Mouse (Mus musculus): ENCODE measurements around the gene Rap2a.

The Rap2a gene

GRCm38 (mm10) chr14:120535924-120536323 is 57.7 kb downstream of the Rap2a start:
- DNase-seq (ENCODE audit: extremely low read depth, insufficient read length, low spot score) = no peak

DNA sequence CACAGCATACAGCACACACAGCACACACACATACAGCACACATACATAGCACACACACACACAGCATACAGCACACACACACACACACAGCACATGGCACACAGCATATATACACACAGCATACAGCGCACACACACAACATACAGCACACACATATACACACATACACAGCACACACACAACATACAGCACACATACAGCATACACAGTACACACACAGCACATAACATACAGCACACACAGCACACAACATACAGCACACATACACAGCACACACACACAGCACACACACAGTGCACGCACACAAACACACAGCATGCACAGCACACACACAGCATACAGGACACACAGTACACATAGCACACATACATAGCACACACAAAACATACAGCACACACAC is 60.9 kb downstream of the Rap2a start:
- DNase-seq (ENCODE audit: extremely low read depth, insufficient read length, low spot score) = no peak

- no peak for DNase-seq (ENCODE audit: extremely low read depth, insufficient read length, low spot score)
Observed at GRCm38 (mm10) chr14:120539626-120540025, 61.4 kb downstream of the Rap2a start.

DNA sequence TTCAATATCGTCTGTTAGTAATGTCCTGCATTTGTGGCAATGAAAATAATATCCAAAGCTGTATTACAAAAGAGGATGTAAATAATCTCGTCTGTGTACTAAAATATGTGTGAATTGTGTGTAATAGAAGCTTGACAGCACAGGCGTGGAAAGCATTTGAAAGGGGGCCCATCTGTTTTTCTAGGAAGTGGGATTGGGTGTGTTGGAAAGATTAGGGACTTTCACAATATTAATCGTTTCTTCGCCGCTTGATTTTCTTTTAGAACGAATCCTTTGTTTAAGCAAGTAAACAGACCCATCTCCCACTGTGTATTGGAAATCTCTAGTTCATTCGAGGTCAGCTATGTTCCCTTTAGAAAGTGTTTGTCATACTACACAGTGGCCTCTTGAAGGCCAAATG is 64.2 kb downstream of the Rap2a start:
- no peak for DNase-seq (ENCODE audit: extremely low read depth, insufficient read length, low spot score)

DNA sequence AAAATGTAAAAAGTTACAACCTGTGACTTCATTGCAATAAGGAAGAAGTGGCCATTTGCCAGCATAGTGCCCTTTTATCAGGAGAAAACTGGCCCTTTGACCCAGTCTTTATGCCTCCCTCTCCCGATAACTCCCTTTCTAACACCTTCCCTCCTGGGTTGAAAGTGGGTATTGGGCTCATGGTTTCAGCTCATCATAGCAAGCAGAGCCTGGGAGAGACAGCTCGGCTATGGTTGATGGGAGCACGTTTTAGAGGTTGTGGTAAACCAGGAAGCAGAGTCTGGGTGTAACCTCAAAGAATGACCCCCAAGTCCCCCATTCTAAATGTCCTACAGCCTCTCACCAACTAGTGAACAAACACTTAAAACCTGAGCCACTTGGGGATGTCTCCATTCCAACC is 64.7 kb downstream of the Rap2a start:
- DNase-seq (ENCODE audit: extremely low read depth, insufficient read length, low spot score) = no peak

DNA sequence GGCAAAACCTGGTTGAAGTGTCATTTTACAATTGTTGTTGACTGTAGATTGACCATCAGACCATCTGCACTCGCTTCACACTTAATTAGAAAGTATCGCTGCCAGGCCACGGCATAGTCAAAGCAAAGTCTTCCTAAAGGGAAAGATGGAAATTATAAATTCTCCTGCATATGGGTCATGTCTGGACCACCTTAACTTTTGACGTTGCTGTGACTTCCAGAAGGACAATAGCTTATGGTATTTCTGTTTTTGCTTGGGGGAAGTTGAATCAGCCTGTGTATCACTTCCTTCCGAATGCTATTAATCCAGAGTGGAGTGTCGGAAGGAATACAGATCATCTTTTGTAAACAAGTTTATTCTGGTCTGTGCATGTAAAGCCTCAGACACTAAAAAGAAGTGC is 65.6 kb downstream of the Rap2a start:
- no peak for DNase-seq (ENCODE audit: extremely low read depth, insufficient read length, low spot score)

DNA sequence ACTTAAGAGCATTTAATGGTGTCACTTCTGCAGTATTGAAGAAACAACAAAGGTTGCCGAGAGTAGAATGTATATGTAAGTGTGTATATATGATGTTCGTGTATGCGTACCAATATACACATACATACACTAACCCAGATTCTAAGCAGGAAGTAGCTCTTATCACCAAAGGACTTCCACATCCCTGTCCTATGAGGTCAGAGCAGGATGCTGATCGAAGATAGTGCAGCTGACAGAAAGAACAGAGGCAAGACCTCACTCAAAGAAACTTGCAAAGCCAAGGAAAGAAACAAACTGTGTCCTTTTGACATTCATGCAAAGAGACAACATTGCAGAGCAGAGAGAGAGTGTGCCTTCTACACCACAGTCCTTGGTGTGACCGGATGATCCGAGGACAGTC is 66.3 kb downstream of the Rap2a start:
- DNase-seq (ENCODE audit: extremely low read depth, insufficient read length, low spot score) = no peak

DNA sequence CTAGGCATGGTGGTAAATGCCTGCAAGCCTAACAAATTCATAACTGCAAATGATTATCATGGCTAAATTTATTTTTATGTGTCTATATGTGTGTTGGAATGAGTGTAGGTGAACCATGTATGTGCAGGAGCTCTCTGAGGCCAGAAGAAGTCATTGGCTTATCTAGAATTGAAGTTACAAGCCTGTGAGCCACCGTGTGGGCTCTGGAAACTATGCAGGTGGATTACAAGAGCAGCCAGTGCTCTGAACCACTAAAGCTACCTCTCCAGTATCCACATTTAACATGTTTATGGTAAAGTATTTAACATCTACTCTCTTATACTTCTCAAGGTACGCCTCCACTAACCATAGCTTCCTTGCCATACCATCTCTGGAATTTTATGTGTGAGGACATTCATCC is 66.7 kb downstream of the Rap2a start:
- DNase-seq (ENCODE audit: extremely low read depth, insufficient read length, low spot score) = no peak

All from 3134 (cell line).